Mouse (Mus musculus): ENCODE measurements around the gene Ankrd34a.

Gene Ankrd34a

DNA sequence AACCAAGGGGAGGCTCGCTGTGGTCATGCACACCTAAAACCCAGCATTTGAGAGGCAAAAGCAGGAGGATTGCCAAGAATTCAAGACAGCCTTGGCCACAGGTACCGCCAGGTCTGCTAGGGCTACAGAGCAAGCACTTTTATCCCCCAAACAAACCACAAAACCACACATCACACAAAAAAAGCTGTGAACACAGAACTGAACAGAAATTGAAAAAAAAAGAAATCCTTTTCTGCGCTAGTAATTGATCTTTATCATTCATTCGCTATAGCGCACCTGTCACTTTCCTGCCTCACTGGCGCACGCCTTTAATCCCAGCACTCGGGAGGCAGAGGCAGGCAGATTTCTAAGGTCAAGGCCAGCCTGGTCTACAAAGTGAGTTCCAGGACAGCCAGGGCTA is 33.2 kb upstream of the Ankrd34a start:
- no peak for DNase-seq (ENCODE audit: low read depth, low spot score)

DNA sequence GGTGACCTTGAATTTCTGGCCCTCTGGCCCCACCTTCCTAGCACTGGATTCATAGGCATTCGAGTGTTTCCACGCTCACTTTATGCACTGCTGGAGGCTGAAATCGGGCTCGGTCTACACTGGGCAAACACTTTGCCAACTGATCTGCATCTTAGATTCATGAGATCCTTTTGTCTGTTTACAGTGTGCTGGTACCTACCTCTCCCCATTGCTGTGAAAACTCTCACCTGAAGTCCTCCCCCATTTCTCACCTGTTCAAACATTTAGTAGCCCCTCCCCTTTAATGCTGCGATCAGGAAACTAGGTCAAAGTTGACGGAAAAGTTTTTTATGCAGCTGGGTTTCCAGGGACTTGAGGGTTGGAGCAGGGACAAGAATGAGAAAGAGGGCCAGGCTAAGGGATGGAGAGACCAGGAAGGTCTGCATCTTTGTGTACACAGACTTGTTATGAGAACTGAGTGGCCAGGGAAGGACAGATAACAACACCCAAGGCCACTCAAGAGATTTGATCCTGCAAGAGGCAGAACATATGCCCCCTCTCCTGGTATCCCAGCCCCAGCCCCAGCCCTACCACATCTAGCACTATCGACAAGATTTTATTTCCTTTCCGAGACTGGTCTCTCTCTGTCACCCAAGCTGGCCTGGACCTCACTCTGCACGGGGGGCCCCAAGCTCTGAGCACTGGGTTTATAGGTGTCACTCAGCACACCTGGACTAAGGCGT is 32.4 kb upstream of the Ankrd34a start:
- DNase-seq (ENCODE audit: low read depth, low spot score) = peak; percentile 32

DNA sequence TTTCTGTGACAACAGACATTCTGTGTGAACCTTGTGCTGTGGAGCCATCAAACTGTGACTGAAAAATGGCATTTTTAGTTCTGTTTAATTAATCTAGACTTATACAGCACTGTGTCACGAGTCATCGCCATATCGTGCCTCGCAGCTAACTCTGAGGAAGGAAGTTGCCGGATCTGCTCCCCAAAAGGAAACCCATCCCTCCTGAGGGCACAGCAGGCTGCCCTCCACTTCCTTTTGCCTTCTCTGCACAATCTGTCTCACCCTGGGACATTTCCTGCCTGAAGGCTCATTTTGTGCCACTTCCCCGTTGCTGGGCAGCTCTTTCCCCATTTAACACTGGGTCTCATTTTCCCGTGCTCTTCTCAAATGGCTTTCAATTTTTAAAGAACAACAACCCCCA is 31.8 kb upstream of the Ankrd34a start:
- DNase-seq (ENCODE audit: low read depth, low spot score) = no peak

DNA sequence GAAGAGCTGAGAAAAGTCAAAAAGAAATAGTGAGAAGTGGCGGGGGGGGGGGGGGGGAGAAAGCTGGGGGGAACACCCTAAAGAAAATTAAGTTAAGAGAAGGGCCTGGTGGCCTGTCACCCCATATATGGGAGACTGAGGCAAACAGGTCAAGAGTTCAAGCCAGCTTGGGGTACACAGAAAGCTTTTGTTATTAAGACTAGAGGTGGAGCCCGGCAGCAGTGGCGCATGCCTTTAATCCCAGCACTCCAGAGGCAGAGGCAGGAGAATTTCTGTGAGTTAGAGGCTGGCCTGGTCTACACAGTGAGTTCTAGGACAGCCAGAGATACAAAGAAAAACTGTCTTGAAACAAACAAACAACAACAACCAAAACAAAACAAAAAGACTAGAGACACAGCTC is 31.3 kb upstream of the Ankrd34a start:
- no peak for DNase-seq (ENCODE audit: low read depth, low spot score)

DNA sequence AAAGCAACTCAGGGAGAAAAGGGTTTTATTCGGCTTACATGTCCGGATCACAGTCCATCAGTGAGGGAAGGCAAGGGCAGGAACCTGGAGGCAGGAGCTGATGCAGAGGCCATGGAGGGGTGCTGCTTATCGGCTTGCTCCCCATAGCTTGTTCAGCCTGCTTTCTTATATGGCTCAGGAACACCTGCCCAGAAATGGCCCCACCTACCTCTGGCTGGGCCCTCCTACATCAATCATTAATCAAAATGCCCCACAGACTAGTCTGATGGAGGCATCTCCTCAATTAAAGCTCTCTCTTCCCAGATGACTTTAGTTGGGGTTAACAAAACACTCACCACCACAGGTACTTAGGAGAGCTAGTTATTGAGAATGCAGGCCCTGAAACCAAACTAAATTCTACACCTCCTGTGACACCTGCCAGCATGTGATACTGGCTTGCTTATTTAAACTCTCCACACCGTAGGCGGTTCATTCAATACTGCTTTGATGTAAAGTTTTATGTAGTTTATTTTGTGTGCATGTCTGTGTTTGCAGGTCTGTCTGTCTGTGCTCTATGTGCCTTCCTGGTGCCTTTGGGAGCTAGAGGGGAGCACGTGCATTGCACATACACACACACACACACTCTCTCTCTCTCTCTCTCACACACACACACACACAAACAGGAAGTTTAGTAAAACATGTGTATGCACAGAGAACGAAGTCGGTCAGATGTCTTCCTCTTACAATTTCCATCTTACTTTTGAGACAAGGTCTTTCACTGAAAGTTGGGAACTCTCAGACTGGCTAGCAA is 29.6 kb upstream of the Ankrd34a start:
- DNase-seq (ENCODE audit: low read depth, low spot score) = no peak

DNA sequence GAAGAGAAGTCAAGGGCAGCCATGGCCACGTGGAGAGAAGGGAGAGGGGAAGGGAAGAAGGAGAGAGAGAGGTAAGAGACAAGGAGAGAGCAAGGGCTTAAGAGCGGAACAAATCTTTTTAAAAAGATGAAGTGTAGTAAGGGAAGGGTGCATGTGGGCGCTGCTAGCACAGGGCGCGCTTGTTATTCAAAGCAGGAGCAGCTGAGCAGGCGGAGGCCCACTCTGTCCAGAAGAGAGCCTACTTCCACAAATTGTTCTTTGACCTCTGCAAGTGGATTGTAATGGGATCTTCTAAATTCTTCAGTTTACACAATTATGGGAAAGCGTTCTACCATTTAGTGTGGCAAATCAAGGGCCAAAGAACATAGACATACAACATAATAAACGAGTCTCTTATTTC is 27.8 kb upstream of the Ankrd34a start:
- no peak for DNase-seq (ENCODE audit: low read depth, low spot score)

DNA sequence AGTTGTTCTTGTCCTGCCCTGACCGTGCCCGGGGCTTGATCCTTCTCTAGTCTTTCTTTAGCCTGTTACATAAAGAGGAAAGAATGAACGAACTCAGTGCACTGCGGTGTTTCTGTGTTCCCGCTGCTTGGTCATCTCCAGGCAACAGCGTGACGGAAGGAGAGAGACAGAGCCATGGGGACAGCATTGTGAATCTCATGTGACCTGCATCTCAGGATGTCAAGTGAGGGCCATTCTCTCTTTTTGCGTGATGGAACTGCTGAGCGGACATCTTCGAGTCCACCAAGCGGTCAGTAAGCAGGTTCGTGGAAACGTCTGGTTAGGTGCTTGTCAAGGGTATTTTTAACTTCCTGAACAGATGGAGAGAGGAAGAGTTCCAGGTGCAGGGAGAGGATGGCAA is 26.9 kb upstream of the Ankrd34a start:
- DNase-seq (ENCODE audit: low read depth, low spot score) = no peak

DNA sequence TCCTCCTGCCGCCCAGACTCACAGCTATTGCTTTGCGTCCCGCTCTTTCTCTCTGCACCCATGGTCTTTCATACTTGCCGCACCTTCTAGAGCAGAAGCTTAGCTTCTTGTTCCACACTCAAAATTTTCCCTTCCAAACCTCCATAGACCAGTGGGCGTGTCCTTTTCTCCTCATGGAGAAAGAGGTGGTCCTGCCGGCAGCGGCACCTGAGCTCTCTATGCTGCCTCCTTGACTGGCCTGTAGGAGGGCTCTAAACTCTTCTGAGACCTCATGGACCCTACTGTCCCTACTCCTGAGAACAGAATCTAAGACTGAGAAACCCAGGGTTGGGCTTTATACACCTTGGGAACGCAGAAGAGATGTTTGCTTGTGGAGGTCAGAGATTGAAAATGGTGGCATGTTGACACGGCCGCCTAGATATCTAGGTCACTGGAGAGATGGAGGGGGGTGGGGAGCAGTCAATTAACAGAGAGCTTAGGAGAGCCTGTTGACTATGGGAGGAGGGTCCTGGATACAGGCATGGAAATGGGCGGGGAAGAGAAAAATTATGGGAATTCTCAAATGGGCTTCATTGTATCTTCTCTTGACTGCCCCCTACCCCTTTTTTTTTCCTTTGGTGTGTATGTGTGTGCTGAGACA is 26.4 kb upstream of the Ankrd34a start:
- no peak for DNase-seq (ENCODE audit: low read depth, low spot score)

DNA sequence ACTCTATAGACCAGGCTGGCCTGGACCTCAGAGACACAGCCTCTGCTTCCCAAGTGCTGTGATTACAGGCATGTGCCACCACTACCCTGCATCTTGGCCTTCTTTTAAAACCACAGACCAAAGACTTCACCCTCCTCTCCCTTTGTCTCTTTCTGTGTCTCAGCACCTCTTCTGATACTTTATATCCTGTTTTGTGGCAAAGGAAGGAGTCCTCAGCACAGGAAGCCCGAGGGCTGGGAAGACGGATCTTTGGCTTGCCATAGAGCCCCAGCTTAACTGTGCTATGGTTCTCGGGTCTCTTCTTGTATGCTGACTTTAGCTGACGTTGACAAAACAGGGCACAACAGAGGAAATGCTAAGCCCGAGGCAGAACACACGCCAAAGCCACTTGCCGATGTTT is 25.8 kb upstream of the Ankrd34a start:
- DNase-seq (ENCODE audit: low read depth, low spot score) = no peak

DNA sequence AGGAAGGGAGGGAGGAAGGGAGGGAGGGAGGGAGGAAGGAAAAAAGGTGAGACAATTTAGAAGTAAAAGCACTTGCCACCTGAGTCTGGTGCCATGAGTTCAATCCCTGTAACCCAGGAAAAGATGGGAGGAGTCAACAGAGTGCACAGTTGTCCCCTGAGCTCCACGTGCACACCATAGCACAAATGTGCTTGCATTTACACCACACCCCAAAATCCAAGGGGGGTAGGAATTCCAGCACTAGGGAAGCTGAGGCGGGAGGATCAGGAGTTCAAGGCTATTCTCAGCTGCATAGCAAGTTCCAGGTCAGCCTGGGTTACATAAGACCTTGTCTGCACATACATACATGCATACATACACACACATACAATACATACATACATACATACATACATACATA is 25.1 kb upstream of the Ankrd34a start:
- DNase-seq (ENCODE audit: low read depth, low spot score) = no peak

DNA sequence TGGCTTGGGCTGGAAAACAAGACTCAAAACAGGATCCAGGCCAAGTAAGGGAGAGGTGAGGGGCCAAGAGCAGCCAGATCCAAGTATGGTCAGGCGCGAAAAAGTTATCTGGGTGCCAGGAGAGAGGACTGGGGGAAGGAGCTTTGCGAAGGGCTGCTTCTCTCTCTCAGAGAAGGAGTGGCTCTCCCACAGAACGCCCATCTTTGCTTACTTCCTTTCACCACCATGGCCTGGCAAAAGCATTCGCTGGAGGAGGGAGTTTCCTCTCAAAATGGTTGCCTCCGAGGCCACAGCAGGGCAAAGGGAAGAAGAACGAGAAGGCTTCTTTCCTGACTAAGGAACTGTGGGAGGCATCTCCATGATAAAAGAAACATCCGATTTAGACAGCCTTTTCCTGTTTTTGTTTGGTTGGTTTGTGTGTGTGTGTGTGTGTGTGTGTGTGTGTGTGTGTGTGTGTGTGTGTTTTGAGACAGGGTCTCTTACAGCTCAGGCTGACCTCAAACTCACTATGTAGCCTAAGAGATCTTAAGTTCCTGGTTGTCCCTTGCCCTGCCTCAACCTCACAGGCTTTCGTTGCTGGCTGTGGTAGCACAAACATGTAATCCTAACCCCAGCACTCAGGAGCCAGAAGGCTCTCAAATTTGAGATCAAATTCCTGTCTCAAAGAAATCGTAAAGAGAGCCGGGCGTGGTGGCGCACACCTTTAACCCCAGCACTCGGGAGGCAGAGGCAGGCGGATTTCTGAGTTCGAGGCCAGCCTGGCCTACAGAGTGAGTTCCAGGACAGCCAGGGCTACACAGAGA is 24.3 kb upstream of the Ankrd34a start:
- no peak for DNase-seq (ENCODE audit: low read depth, low spot score)

DNA sequence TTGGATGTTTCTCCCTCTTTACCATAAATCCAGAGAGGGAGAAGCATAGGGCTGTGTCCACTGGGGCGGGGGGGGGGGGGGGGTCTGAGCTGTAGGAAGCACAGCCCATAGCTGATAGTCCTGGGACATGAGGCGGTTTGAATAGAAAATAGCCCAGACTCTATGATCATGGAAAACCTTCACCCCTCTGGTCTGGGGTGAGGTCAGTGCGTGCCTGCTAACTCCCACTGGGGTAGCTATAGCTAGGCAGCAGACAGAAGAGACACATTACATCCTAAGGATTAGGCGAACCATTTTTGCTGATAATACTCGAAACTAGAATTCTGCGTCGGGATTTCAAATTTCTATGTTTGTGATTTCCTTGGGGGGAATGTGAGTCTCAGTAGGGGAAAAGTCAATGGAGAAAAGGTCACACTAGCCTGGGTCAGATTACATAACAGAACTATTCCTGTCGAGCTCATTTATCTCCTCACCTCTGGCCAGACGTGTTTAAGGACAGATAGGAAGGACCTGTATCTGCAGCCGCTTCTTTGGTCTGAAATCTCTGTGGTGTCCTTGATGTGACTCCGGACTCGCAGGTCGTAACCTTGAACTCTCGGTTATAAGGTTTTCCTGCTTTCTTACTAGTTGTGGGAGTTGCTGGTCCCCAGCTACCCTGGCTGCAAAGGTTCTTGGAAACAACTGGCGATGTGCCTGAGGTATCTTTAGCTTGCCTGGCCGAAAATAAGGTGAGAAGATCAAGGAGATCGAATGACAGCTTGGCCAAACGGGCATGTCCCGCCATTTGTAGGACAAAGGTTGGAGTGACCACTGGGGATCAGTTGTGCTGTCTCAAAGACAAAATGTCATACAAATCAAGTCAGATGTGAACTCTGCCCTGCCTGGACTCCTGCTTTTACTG is 22.6 kb upstream of the Ankrd34a start:
- DNase-seq (ENCODE audit: low read depth, low spot score) = no peak

DNA sequence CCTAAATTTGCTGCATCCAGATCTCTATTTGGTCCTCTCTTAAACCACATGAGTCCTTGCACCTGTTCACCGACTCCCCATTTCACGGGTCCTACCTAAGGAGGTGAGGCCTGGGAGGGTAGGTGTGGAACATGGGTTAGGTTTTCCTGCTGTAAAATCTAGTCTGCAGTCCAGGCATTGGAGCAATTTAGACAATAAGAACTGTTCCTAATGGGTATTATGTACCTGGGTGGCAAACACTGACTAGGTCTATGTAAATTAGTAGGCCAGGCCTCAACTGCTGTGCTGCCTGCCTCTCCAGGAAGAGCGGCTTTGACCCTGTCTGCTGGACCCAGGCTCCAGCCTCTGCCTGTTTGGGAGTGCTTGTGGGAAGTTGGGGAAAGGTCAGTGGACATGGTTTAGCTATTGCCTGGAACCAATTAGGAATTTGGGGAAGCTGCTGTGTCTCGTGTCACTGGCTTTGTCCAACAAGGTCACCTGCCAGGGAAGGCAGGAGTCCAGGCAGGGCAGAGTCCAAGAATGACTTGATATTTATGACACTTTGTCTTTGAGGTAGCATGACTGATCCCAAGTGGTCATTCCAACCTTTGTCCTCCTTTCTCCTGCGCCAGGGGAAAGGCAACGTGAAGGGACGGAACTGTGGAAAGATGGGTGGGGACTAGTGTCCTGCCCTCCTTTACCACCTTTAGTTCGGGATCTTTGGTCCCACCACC is 21.0 kb upstream of the Ankrd34a start:
- peak; percentile 52 for DNase-seq (ENCODE audit: low read depth, low spot score)

DNA sequence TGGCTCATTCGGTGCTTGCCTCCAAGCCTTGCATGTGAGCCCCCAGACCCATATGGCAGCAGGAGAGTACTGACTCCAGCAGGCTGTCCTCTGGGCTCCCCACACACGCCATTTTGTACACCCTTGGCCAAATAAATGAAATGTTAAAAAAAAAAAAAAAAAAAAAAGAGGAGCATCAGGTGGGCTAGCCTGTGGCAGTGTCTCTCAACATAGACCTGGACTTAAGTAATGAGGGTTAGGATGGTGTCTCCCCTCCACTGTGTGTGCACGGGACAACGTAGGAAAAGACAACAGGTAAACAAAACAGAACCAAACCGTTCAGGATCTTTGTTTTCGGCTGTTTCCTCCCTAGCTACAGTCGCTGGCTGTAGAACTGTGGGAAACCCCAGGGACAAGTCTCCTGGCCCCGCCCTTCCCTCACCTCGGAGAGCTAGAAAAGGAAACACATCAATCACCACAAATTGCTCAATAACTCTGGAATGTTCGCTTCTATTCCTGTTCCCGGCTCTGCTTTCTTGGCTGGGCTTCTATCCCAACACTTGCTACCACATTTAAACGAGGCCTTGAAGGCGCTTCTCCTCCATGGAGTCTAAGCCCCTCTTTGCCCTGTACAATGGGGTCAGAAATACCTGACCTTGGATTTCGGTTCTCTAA is 20.3 kb upstream of the Ankrd34a start:
- DNase-seq (ENCODE audit: low read depth, low spot score) = peak; percentile 96

DNA sequence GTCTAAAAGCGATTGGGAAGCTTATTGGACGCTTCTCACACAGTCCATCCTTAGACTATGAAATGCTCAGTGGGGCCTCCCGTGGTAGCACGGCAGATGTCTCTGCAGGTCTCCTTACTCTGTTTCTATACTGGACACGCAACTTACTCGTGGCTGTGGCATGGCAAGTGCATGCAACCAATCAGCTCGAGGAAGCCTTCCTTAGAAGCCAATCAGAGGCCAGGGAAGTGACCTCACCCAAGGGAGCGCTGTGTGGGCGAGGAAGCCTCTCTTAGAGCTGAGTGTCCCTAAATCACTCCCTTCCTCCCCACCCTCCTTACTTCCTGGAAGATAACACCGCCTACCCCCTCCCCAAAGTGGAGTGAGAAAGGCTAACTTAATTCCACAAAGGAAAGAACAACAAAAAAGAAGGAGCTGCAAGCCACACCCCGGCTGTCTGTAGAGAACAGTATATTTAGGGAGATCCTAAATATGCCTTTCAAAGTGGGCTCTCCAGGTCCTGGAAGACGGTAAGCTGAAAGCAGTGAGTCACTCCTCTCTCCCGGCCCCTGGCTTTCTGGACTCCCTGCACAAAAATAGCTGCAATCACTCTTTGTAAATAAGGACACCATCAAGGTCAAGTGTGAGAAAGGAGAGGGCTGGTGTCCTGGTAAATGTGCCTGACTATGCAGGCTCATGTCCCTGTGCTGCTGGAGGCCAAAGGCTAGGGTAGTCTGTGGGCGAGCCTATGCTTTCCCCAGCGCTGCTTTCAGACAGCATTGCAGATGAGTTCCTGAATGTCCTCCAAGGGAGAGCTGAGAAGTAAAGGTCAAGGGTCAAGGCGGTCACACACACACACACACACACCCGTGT is 19.5 kb upstream of the Ankrd34a start, which contains the start of gene Gm16253:
TSS of gene Gm16253 (plus strand) at position 295 of the 852 bp plus-strand sequence.
- peak; percentile 99 for DNase-seq (ENCODE audit: low read depth, low spot score)

DNA sequence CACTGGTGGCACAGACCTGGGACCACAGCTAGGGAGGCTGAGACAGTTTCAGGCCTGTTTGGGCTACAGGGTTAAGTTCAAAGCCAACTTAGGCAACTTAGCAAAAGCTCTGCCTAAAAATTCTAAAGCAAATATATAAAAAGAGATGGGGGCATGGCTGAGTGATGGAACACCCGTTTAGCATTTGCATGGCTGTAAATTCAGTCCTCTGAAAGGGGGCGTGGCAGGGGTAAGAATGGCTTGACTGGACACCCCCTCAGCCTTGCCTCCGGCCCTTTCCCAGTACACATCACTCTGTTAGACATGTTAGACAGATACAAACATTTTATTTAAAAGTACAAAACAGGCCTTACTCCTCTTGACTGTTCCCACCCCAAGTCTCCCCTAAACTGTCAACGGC is 18.9 kb upstream of the Ankrd34a start:
- DNase-seq (ENCODE audit: low read depth, low spot score) = peak; percentile 46

DNA sequence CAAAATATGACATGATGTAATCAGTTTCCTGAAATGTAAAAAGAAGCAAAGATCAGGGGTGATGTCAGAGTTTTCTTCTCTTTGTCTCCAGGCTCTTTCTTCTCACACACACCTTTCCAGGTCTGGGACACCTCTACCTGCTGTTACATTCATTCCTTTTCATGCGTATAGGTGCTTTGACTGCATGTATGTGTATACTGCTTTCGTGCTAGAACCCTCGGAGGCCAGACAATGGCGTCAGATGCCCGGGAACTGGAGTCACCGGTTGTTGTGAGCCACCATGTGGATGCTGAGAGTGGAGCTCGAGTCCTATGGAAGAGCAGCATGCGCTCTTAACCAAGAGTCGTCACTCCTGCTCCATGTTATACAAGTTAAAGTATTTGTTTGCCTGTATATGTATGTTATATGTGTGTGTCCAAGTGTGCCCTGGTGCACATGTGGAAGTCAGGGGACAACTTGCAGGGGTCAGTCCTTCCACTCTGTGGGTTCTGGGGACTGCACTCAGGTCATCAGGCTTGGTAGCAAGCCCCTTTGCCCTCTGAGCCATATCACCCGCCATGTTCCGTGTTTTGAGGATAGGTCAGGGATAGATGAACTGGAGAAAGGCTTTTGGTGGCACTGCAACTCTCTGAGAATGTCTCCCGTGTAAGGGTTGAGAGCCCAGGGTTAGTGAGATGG is 17.7 kb upstream of the Ankrd34a start:
- no peak for DNase-seq (ENCODE audit: low read depth, low spot score)

DNA sequence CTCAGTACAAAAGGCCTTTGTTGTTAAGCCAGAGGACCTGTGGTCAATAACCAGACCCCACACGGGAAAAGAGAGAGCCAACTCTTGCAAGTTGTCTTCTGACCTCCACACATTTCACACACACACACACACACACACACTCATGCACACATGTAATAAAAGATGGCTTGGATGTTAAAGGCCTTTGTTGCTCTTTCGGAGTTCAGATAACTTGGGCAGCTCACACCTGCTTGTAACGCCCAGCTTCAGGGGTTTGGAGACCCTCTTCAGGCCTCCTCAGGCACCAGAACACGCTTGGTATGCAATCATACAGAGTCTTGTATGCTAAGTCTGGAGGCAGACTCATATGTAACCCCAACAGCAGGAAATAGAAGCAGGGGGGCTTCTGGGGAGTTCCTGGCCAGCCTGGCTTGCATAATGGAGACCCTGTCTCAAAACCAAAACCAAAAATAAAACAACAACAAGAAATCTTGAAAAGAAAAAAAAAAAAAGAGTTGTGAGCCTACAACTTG is 17.1 kb upstream of the Ankrd34a start:
- no peak for DNase-seq (ENCODE audit: low read depth, low spot score)
